Mouse (Mus musculus) embryonic facial prominence, embryonic 10.5 days (tissue): ENCODE data around the gene Mboat1. TPM values are rescaled to one million over a fixed set of nuclear protein-coding genes. Genes with fewer than 3 reads are reported as not detected.
A peak's percentile ranks its signal among the peaks of the same experiment; 100 is the strongest.

Source experiments
- DNase-seq: peaks from one replicate; pipeline ENCODE4 v3.0.0-alpha.2; 2017; ENCODE audit warnings: low spot score
- H3K27ac ChIP-seq: fragments of 300-500 bp; sonication (generic); replicated peaks from 2 replicates; pipeline ENCODE4 v1.5.1; 2016; ENCODE audit warnings: mild to moderate bottlenecking
- H3K27me3 ChIP-seq: fragments of 300-500 bp; sonication (generic); replicated peaks from 2 replicates; pipeline ENCODE4 v1.6.1; 2016; ENCODE audit warnings: low read depth, mild to moderate bottlenecking; ENCODE audit not compliant: poor library complexity, severe bottlenecking
- H3K36me3 ChIP-seq: fragments of 300-500 bp; sonication (generic); replicated peaks from 2 replicates; pipeline ENCODE4 v1.6.1; 2016; ENCODE audit warnings: mild to moderate bottlenecking, moderate library complexity
- H3K4me1 ChIP-seq: fragments of 300-500 bp; sonication (generic); 2 replicates; pipeline ENCODE4 v1.6.1; 2016
- H3K4me3 ChIP-seq: fragments of 300-500 bp; sonication (generic); 2 replicates; pipeline ENCODE4 v1.5.1; 2016; ENCODE audit warnings: mild to moderate bottlenecking, moderate library complexity
- H3K9me3 ChIP-seq: fragments of 300-500 bp; sonication (generic); 2 replicates; pipeline ENCODE4 v1.6.1; 2016; ENCODE audit warnings: mild to moderate bottlenecking
- WGBS: fragments of 180-500 bp; shearing (Covaris S2); methylation state at CpG from one replicate; pipeline ENCODE4 v1.1.7; 2016; 5-methylcytosine and 5-hydroxymethylcytosine counted together
- polyA plus RNA-seq: library from polyadenylated mRNA; unstranded; fragments of >200 nt; fragmentation: Nextera tagmentation; extraction: Ambion mirVana; gene quantifications from 2 replicates; pipeline ENCODE4 v1.2.1, GENCODE M21; 2016

Mboat1 gene
- polyA plus RNA-seq, 1 experiment from 2014 or later: 7.6 TPM

- DNase-seq: no peak
- H3K9me3 ChIP-seq: no peaks in the 10 kb centered on the region
- H3K4me3 ChIP-seq: no peak overlapping the region
- no peaks in the 10 kb centered on the region for H3K27me3 ChIP-seq
- 95% methylated on average over 10 of the region's 10 CpGs for WGBS
- H3K27ac ChIP-seq: no peak overlapping the region
- peaks cover 6% of the 10 kb centered on the region; the same call in 1 of the 2 replicates for H3K36me3 ChIP-seq
- H3K4me1 ChIP-seq: peaks cover 40% of the 10 kb centered on the region
These were observed 87.8 kb downstream of the Mboat1 start for GRCm38 (mm10) chr13:30224114-30224513.

DNA sequence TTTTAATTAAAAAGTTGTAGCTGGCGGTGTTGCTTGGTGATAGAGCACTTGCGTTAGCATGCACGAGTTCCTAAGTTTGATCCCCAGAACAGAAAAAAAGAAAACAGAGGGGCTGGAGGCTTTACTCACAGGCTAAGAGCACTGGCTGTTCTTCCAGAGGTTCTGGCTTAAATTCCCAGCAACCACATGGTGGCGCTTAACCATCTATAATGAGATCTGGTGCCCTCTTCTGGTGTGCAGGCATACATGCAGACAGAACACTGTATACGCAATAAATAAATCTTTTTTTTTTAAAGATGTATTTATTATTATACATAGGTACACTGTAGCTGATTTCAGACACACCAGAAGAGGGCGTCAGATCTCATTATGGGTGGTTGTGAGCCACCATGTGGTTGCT lies 88.4 kb downstream of the Mboat1 start:
- 90% methylated on average over 6 of the region's 6 CpGs for WGBS

DNA sequence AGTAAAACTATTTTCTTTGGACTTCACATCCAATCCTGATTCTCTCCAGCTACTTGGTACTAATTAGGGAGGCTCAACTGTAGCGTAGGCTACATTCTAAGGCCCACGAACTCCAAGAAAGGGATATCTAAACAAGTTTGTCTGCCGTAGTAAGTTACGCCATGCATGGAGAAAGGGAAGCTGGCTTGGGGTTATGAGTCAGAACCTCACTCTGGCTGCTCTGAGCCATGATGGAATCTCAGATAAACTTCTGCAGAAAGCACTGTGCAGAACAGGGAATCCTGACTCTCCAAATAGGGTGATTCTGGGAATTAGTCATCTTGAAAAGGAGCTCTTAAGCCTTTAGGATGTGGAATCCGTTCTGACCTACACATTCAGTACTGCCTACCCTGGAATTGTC lies 92.5 kb downstream of the Mboat1 start:
- peaks cover 13% of the 10 kb centered on the region for H3K4me1 ChIP-seq

More for the DNA sequence above, 88.4 kb downstream of the Mboat1 start:
- Histone ChIP-seq H3K4me3 (no peak overlapping the region), H3K36me3 (peaks cover 6% of the 10 kb centered on the region; the same call in 1 of the 2 replicates), H3K4me1 (peaks cover 39% of the 10 kb centered on the region), H3K27ac (no peak overlapping the region), H3K9me3 (no peaks in the 10 kb centered on the region), H3K27me3 (no peaks in the 10 kb centered on the region)
- no peak for DNase-seq

DNA sequence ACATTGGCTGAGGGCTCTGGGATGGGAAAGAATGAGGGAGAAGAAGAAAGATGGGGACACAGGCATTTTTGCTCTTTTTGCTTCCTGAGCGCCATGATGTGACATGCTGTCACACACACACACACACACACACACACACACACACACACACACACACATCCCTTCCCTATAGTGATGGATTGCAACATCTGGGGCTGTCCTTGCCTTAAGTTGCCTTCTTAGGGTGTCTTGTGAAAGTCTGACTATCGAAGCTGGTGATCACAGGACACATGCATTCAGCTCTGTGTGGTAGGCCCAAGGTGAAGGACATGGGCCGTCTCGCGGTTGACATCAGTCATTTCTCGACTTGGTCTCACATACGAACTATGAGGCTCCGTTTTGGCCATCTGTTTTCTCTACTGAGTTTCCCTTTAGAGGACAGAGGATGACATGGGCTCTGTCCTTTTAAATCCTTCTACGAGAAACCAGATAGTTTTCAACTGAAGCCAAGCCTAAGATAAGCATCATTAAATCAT lies 93.4 kb downstream of the Mboat1 start:
- no peaks in the 10 kb centered on the region for H3K27me3 ChIP-seq
- WGBS: 90% methylated on average over 9 of the region's 9 CpGs
- no peak overlapping the region for H3K27ac ChIP-seq
- no peak for DNase-seq
- H3K4me1 ChIP-seq: peaks cover 13% of the 10 kb centered on the region
- H3K9me3 ChIP-seq: no peaks in the 10 kb centered on the region
- no peaks in the 10 kb centered on the region for H3K36me3 ChIP-seq
- H3K4me3 ChIP-seq: no peak overlapping the region

More for the DNA sequence above, 92.5 kb downstream of the Mboat1 start:
- DNase-seq: no peak
- peaks cover 6% of the 10 kb centered on the region; the same call in 1 of the 2 replicates for H3K36me3 ChIP-seq
- no peak overlapping the region for H3K27ac ChIP-seq
- H3K27me3 ChIP-seq: no peaks in the 10 kb centered on the region
- whole genome bisulfite sequencing: 77% methylated on average over 5 of the region's 5 CpGs
- no peaks in the 10 kb centered on the region for H3K9me3 ChIP-seq
- H3K4me3 ChIP-seq: no peak overlapping the region

DNA sequence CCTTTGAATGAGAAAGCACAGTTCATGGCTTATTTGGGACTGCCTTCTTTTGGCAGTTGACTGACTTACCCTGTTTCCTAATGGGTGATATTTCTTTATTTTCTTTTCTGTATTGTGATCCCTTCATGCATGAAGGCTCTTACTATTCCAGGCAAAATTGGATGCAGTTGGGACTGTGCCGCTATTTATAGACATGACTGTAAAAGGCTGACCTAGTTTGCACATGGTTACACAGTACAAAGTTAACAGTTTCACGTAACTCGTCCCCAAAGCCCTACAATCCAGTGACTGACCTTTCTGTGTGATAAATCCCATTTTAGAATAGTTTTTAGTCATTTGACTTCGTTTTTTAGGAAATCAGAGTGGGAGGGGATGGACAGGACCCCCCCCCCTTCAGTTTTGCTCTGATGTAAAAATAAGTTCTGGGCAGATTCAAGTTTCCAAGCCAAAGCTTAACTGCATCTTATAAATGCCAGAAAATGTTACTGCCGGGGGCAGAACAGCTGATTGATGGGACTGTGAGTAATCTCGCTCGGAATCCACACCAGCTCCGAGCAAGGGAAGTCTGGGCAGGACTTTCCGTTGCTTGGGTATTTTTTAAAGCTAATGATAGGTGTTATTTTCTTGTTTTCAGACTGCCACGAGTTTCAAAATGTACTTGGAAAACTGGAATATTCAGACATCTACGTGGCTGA lies 98.9 kb downstream of the Mboat1 start:
- Histone ChIP-seq H3K27ac (no peak overlapping the region), H3K36me3 (no peaks in the 10 kb centered on the region), H3K27me3 (no peaks in the 10 kb centered on the region), H3K4me1 (no peaks in the 10 kb centered on the region), H3K4me3 (no peak overlapping the region), H3K9me3 (no peaks in the 10 kb centered on the region)
- no peak for DNase-seq
- WGBS: 78% methylated on average over 11 of the region's 11 CpGs

- Histone ChIP-seq H3K27ac (no peak overlapping the region), H3K4me3 (no peak overlapping the region), H3K27me3 (no peaks in the 10 kb centered on the region), H3K9me3 (no peaks in the 10 kb centered on the region), H3K4me1 (no peaks in the 10 kb centered on the region), H3K36me3 (no peaks in the 10 kb centered on the region)
- 94% methylated on average over 6 of the region's 6 CpGs for WGBS
- no peak for DNase-seq
These were observed 103.1 kb downstream of the Mboat1 start for GRCm38 (mm10) chr13:30239396-30239795.

- no peak overlapping the region for H3K27ac ChIP-seq
- no peaks in the 10 kb centered on the region for H3K36me3 ChIP-seq
- WGBS: 89% methylated on average over 4 of the region's 4 CpGs
- peaks cover 10% of the 10 kb centered on the region for H3K4me1 ChIP-seq
- no peaks in the 10 kb centered on the region for H3K27me3 ChIP-seq
- no peak overlapping the region for H3K4me3 ChIP-seq
- DNase-seq: no peak
- H3K9me3 ChIP-seq: no peaks in the 10 kb centered on the region
These were observed 109.3 kb downstream of the Mboat1 start for GRCm38 (mm10) chr13:30245573-30245972.

DNA sequence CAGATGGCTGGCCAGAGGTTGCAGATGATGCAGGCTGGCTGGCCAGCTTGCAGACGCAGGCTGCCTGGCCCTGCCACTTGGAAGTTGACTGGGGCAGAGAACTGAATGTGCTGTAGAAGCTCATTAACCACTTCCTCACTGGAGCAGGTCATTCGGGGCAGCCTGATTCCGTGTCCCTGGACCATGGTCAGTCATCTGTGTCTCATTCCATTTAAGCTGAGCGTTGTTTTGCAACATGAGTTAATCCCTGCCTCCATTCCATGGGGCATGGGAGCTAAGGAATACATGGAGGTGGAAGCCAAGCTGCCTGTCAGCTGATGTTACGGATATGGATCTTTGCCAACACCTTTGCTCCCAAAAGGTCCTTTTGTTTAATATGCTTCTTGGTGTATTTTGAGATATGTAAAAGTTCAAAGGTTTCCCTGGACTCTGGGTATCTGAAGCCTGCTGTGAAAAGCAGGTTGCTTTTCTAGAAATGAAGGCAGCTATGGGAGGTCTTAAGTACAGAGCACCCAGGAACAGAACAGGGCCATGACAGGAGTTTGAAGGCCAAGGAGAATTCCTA lies 114.1 kb downstream of the Mboat1 start:
- Histone ChIP-seq H3K4me3 (no peak overlapping the region), H3K4me1 (peaks cover 40% of the 10 kb centered on the region), H3K9me3 (no peaks in the 10 kb centered on the region), H3K36me3 (no peaks in the 10 kb centered on the region), H3K27ac (peak overlapping the region; percentile 57; the same call in 1 of the 2 replicates), H3K27me3 (no peaks in the 10 kb centered on the region)
- no peak for DNase-seq
- 48% methylated on average over 5 of the region's 5 CpGs for WGBS

DNA sequence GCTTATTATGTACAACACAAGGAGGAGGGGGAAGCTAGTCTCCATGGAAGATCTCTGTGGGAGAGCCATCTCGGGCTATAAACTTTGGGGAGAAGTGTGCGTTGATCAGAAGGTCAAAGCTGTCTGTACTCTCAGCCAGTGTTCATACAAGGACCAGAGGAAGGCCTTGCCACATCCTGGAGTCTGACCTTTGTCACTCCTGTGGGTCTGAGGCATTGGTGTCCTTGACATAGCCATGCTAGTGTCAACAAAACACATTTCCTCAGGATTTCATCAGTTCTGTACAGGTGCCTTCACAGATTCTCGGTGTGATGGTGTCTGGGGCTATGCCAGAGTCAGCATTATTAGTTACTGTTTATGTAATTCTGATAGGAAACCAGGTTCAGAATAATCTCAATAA lies 115.1 kb downstream of the Mboat1 start:
- no peak for DNase-seq
- Histone ChIP-seq H3K4me1 (peaks cover 40% of the 10 kb centered on the region), H3K9me3 (no peaks in the 10 kb centered on the region), H3K4me3 (no peak overlapping the region), H3K27me3 (no peaks in the 10 kb centered on the region), H3K36me3 (no peaks in the 10 kb centered on the region), H3K27ac (no peak overlapping the region)
- WGBS: 82% methylated on average over 3 of the region's 3 CpGs

DNA sequence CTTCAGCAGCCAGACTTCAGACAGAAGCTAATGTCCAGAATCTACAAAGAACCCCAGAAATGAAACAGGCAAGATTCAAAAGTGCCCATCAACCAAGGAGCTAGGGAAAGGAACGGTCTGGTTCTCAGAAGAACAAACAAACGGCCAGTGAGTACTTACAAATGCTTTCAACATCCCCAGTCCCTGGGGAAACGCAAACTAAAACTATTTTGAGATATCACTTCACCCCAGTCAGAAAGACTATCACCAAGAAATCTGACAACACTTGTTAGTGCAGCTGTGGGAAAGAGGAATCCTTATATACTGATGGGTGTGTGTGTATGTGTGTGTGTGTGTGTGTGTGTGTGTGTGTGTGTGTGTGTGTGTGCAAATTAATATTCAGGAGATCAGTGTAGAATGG lies 116.4 kb downstream of the Mboat1 start:
- 53% methylated on average over 3 of the region's 3 CpGs for WGBS
- H3K9me3 ChIP-seq: no peaks in the 10 kb centered on the region
- no peak overlapping the region for H3K4me3 ChIP-seq
- no peak for DNase-seq
- H3K36me3 ChIP-seq: no peaks in the 10 kb centered on the region
- H3K27me3 ChIP-seq: no peaks in the 10 kb centered on the region
- H3K4me1 ChIP-seq: peaks cover 40% of the 10 kb centered on the region
- H3K27ac ChIP-seq: no peak overlapping the region

DNA sequence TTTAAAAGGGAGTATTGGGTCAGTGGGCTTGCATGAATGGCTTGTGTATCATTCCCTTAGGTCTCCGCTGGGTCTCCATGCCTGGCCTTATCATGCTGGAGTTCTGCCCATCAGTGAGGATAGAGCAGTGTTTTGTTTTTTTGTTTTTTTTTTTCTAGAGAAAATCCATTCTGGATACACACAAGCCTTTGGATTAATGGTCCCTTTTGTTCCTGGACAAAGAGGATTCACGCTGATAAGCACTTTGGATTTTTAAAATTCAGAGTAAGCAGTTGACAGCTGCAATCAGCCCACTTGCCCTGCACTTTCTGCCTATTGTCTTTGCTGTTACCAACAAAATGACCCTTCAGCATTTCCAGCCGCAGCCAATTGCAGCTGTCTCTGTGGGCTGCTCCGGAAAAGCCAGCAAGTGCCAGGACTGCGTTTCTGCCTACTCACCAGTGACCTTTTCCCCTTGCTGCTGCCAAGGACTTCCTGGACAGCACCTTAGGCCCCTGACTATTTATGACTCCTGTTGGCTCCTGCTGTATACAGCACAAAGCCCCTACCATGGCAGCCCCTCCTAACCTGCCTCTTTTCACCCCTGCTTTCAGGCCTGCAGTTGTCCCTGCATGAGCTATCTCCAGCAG lies 117.5 kb downstream of the Mboat1 start:
- H3K27me3 ChIP-seq: no peaks in the 10 kb centered on the region
- peak; percentile 43 for DNase-seq

GRCm38 (mm10) chr13:30254421-30254820 lies 118.1 kb downstream of the Mboat1 start:
- WGBS: 56% methylated on average over 6 of the region's 6 CpGs
- Histone ChIP-seq H3K36me3 (no peaks in the 10 kb centered on the region), H3K9me3 (no peaks in the 10 kb centered on the region), H3K4me1 (peaks cover 47% of the 10 kb centered on the region), H3K27ac (peak overlapping the region; percentile 48; the same call in 1 of the 2 replicates), H3K27me3 (no peaks in the 10 kb centered on the region), H3K4me3 (no peak overlapping the region)
- DNase-seq: no peak

More for the DNA sequence above, 117.5 kb downstream of the Mboat1 start:
- Histone ChIP-seq H3K4me3 (no peak overlapping the region), H3K27ac (peak overlapping the region; percentile 48; the same call in 1 of the 2 replicates), H3K4me1 (peaks cover 43% of the 10 kb centered on the region), H3K36me3 (no peaks in the 10 kb centered on the region), H3K9me3 (no peaks in the 10 kb centered on the region)
- 29% methylated on average over 5 of the region's 5 CpGs for WGBS
